Mouse (Mus musculus) liver, adult 2 months (tissue): Measurements from ENCODE around the gene 2300002M23Rik.

Source experiments
- CTCF ChIP-seq: fragments of 200-500 bp; IDR thresholded peaks from 2 replicates; pipeline ENCODE4 v1.5.1; 2011; ENCODE audit warnings: low read depth, low read length, control low read depth
- POLR2A ChIP-seq: fragments of 200-500 bp; IDR thresholded peaks from 2 replicates; pipeline ENCODE4 v1.6.1; 2011; ENCODE audit warnings: low read length, control low read depth; ENCODE audit not compliant: insufficient read depth; ENCODE audit errors: extremely low read depth

DNA sequence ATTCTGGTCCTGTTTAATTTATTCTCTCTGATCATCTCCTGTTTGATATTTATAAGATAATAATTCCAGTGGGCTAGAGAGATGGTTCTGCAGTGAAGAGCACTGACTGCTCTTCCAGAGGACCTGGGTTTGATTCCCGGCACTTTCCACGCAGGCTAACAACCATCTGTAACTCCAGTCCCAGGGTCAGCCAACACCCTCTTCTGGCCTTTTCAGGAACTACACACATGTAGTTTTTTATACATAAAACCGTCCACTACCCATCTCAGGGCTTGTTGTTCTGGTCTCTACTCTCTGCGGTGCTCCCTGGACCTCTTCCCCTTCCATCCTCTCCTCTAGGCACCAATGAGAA, 17.1 kb upstream of the 2300002M23Rik start:
- TF ChIP-seq CTCF, result no peak
- TF ChIP-seq POLR2A, result no peak
